Comparison of ENCODE assay signal across 12 mouse cellular contexts in genomic region chr6:103512911-103513321, GRCm38 (mm10). TPM values are rescaled to one million over a fixed set of nuclear protein-coding genes. Genes with fewer than 3 reads are reported as not detected.
DNase-seq lines count a peak whose midpoint lies in the region; ATAC-seq lines count a peak whose summit lies in the region.
"Had no signal": no experiment of that assay in that cellular context is flagged by ENCODE, and none has a peak within 500 bp of the region (broad histone marks: within the 10 kb centered on the region; RNA-seq: fewer than 3 reads in every experiment).

No protein-coding gene starts in this region.

- 39% methylated on average over 6 of the region's 6 CpGs for WGBS in midbrain, embryonic 13.5 days

- peaks cover 32% of the 10 kb centered on the region for H3K4me1 ChIP-seq in midbrain, embryonic 13.5 days (replicated peaks)

- peak; percentile 30 to 34 for DNase-seq in frontal cortex, postnatal 36 days (ENCODE audit: low spot score in 2 of 2)
- no peak for DNase-seq in frontal cortex, postnatal 14 days (ENCODE audit: low spot score in 2 of 2)
- peak; percentile 18 for DNase-seq in brain, embryonic 18.5 days (ENCODE audit: low read depth, low spot score)
- DNase-seq in cerebellum, postnatal 36 days = peak; percentile 33 to 57
- no peak for DNase-seq in urinary bladder, postnatal 10 days (ENCODE audit: low spot score)
- no peak for DNase-seq in adrenal gland, adult (ENCODE audit: inconsistent age in 2 of 2, low spot score in 1 of 2)
- no peak for DNase-seq in urinary bladder, postnatal 36 days (ENCODE audit: low spot score in 2 of 2)
- DNase-seq: gastrocnemius, postnatal 25 days; heart, postnatal 36 days had no signal

- peak overlapping the region; percentile 80 for H3K9ac ChIP-seq in midbrain, embryonic 13.5 days (replicated peaks)

- no peak for ATAC-seq in midbrain, embryonic 13.5 days

- H3K36me3 ChIP-seq in midbrain, embryonic 13.5 days = no peaks in the 10 kb centered on the region
- H3K36me3 ChIP-seq: embryonic facial prominence, embryonic 13.5 days had no signal

- no peaks in the 10 kb centered on the region for H3K9me3 ChIP-seq in midbrain, embryonic 13.5 days
- H3K9me3 ChIP-seq: embryonic facial prominence, embryonic 13.5 days had no signal

- 0 out of 2 replicates have a peak, but pooled peaks cover 11% of the 10 kb centered on the region for H3K27me3 ChIP-seq in midbrain, embryonic 13.5 days

- H3K4me2 ChIP-seq in midbrain, embryonic 13.5 days (replicated peaks) = peak overlapping the region; percentile 62

- H3K4me3 ChIP-seq in midbrain, embryonic 13.5 days (replicated peaks) = peak overlapping the region; percentile 49

- H3K27ac ChIP-seq in midbrain, embryonic 13.5 days = peak overlapping the region; percentile 91
- H3K27ac ChIP-seq: embryonic facial prominence, embryonic 13.5 days had no signal

RNA-seq across cellular contexts. Expression of gene Chl1, which starts 2.5 kb away (rescaled TPM):
- polyA plus RNA-seq in midbrain, embryonic 13.5 days (2015; fragmentation: Nextera tagmentation; extraction: Ambion mirVana) = 74.8 and 90.2 TPM in 2 replicates
- polyA plus RNA-seq: C2C12 had no signal

Comparison
In these comparisons a context has a peak if more than half of its experiments do, and no peak if none do; other contexts are left out.
1. DNase-seq: peak in frontal cortex, postnatal 36 days (2 of 2), brain, embryonic 18.5 days (single experiment) and cerebellum, postnatal 36 days (2 of 2); none in frontal cortex, postnatal 14 days (0 of 2), urinary bladder, postnatal 10 days (single experiment), adrenal gland, adult (0 of 2) and urinary bladder, postnatal 36 days (0 of 2).